Mouse (Mus musculus) hindbrain, embryonic 14.5 days (tissue): Measurements from ENCODE around the gene Ssbp3. TPM values are rescaled to one million over a fixed set of nuclear protein-coding genes. Genes with fewer than 3 reads are reported as not detected.

Source experiments
- ATAC-seq: fragments of 200-750 bp; cut with Nextera tagmentation; 2 replicates; pipeline ENCODE4 v1.8.0; 2017; ENCODE audit warnings: moderate number of reproducible peaks, mild to moderate bottlenecking, moderate TSS enrichment, moderate library complexity; ENCODE audit not compliant: low FRiP score
- DNase-seq: peaks from one replicate; pipeline ENCODE4 v3.0.0-alpha.2; 2015; ENCODE audit warnings: low spot score
- H3K27ac ChIP-seq: fragments of 300-500 bp; sonication (generic); 2 replicates; pipeline ENCODE4 v1.5.1; 2014; ENCODE audit warnings: mild to moderate bottlenecking, moderate library complexity
- H3K27me3 ChIP-seq: fragments of 300-500 bp; sonication (generic); 2 replicates; pipeline ENCODE4 v1.6.1; 2014; ENCODE audit warnings: mild to moderate bottlenecking, low read length, mixed read lengths; ENCODE audit not compliant: control insufficient read depth, insufficient read depth
- H3K36me3 ChIP-seq: fragments of 300-500 bp; sonication (generic); replicated peaks from 2 replicates; pipeline ENCODE4 v1.6.1; 2014; ENCODE audit not compliant: control insufficient read depth, insufficient read depth
- H3K4me1 ChIP-seq: fragments of 300-500 bp; sonication (generic); replicated peaks from 2 replicates; pipeline ENCODE4 v1.6.1; 2014; ENCODE audit warnings: antibody characterized with exemption, low read length, mixed read lengths; ENCODE audit not compliant: control insufficient read depth, insufficient read depth
- H3K4me2 ChIP-seq: fragments of 300-500 bp; sonication (generic); replicated peaks from 2 replicates; pipeline ENCODE4 v1.6.1; 2014; ENCODE audit warnings: mild to moderate bottlenecking, moderate library complexity
- H3K4me3 ChIP-seq: fragments of 300-500 bp; sonication (generic); replicated peaks from 2 replicates; pipeline ENCODE4 v1.5.1; 2014; ENCODE audit warnings: mild to moderate bottlenecking, low read length
- H3K9ac ChIP-seq: fragments of 300-500 bp; sonication (generic); 2 replicates; pipeline ENCODE4 v1.6.1; 2014
- H3K9me3 ChIP-seq: fragments of 300-500 bp; sonication (generic); 2 replicates; pipeline ENCODE4 v1.6.1; 2016; ENCODE audit warnings: low read length; ENCODE audit not compliant: control insufficient read depth
- WGBS: fragments of 180-500 bp; shearing (Covaris S2); extraction: QIAGEN DNeasy Blood & Tissue Kit; methylation state at CpG from one replicate; pipeline ENCODE4 v1.1.7; 2014; 5-methylcytosine and 5-hydroxymethylcytosine counted together
- polyA plus RNA-seq: library from polyadenylated mRNA; unstranded; fragments of >200 nt; fragmentation: Nextera tagmentation; extraction: Ambion mirVana; gene quantifications from 2 replicates; pipeline ENCODE4 v1.2.1, GENCODE M21; 2014

Ssbp3 gene
- polyA plus RNA-seq, 1 experiment from 2014 or later: 100 TPM

GRCm38 (mm10) chr4:107024899-107025298, 114.4 kb downstream of the Ssbp3 start:
- no peak for ATAC-seq
- 77% methylated on average over 7 of the region's 7 CpGs for WGBS
- H3K4me2 ChIP-seq: no peak overlapping the region

GRCm38 (mm10) chr4:107025369-107025768, 114.9 kb downstream of the Ssbp3 start:
- no peak overlapping the region for H3K4me3 ChIP-seq
- no peak overlapping the region for H3K9ac ChIP-seq
- peaks cover 20% of the 10 kb centered on the region for H3K4me1 ChIP-seq
- H3K4me2 ChIP-seq: no peak overlapping the region
- no peaks in the 10 kb centered on the region for H3K9me3 ChIP-seq
- DNase-seq: no peak
- no peak for ATAC-seq
- H3K27ac ChIP-seq: no peak overlapping the region
- WGBS: 65% methylated on average over 5 of the region's 5 CpGs
- H3K36me3 ChIP-seq: peaks cover 9% of the 10 kb centered on the region; the same call in 1 of the 2 replicates
- no peaks in the 10 kb centered on the region for H3K27me3 ChIP-seq

More at GRCm38 (mm10) chr4:107024899-107025298, 114.4 kb downstream of the Ssbp3 start:
- no peaks in the 10 kb centered on the region for H3K9me3 ChIP-seq
- H3K36me3 ChIP-seq: peaks cover 9% of the 10 kb centered on the region; the same call in 1 of the 2 replicates
- H3K27me3 ChIP-seq: no peaks in the 10 kb centered on the region
- no peak overlapping the region for H3K9ac ChIP-seq
- peaks cover 24% of the 10 kb centered on the region for H3K4me1 ChIP-seq
- no peak overlapping the region for H3K4me3 ChIP-seq
- no peak for DNase-seq
- no peak overlapping the region for H3K27ac ChIP-seq

- H3K27ac ChIP-seq: no peak overlapping the region
- no peaks in the 10 kb centered on the region for H3K27me3 ChIP-seq
- DNase-seq (no peak), ATAC-seq (no peak)
- 71% methylated on average over 8 of the region's 8 CpGs for WGBS
- H3K9me3 ChIP-seq: no peaks in the 10 kb centered on the region
- no peak overlapping the region for H3K4me3 ChIP-seq
- peaks cover 15% of the 10 kb centered on the region for H3K4me1 ChIP-seq
- no peak overlapping the region for H3K4me2 ChIP-seq
- no peak overlapping the region for H3K9ac ChIP-seq
- H3K36me3 ChIP-seq: peaks cover 19% of the 10 kb centered on the region
Observed at GRCm38 (mm10) chr4:107026451-107026850, 116.0 kb downstream of the Ssbp3 start.

- ATAC-seq: no peak
- peaks cover 87% of the 10 kb centered on the region for H3K36me3 ChIP-seq
- no peak overlapping the region for H3K9ac ChIP-seq
- no peaks in the 10 kb centered on the region for H3K27me3 ChIP-seq
- no peaks in the 10 kb centered on the region for H3K9me3 ChIP-seq
- WGBS: 93% methylated on average over 4 of the region's 4 CpGs
- no peak overlapping the region for H3K4me2 ChIP-seq
- DNase-seq: no peak
- peaks cover 6% of the 10 kb centered on the region; the same call in 1 of the 2 replicates for H3K4me1 ChIP-seq
- H3K27ac ChIP-seq: no peak overlapping the region
- H3K4me3 ChIP-seq: no peak overlapping the region
Observed at GRCm38 (mm10) chr4:107035689-107036088, 125.2 kb downstream of the Ssbp3 start.

GRCm38 (mm10) chr4:107036985-107037384, 126.5 kb downstream of the Ssbp3 start:
- no peak for DNase-seq
- peaks cover 6% of the 10 kb centered on the region; the same call in 1 of the 2 replicates for H3K4me1 ChIP-seq
- H3K27me3 ChIP-seq: no peaks in the 10 kb centered on the region
- no peak overlapping the region for H3K27ac ChIP-seq
- peaks cover 87% of the 10 kb centered on the region for H3K36me3 ChIP-seq
- no peaks in the 10 kb centered on the region for H3K9me3 ChIP-seq
- ATAC-seq: no peak
- H3K4me2 ChIP-seq: no peak overlapping the region
- 94% methylated on average over 2 of the region's 2 CpGs for WGBS
- H3K4me3 ChIP-seq: no peak overlapping the region
- H3K9ac ChIP-seq: no peak overlapping the region

GRCm38 (mm10) chr4:107038303-107038702, 127.8 kb downstream of the Ssbp3 start:
- Histone ChIP-seq H3K4me2 (no peak overlapping the region), H3K9ac (no peak overlapping the region), H3K27ac (no peak overlapping the region), H3K36me3 (peaks cover 86% of the 10 kb centered on the region), H3K27me3 (no peaks in the 10 kb centered on the region), H3K4me1 (peaks cover 6% of the 10 kb centered on the region; the same call in 1 of the 2 replicates), H3K9me3 (no peaks in the 10 kb centered on the region), H3K4me3 (no peak overlapping the region)
- WGBS: 87% methylated on average over 4 of the region's 4 CpGs
- ATAC-seq: no peak
- DNase-seq: no peak

- Histone ChIP-seq H3K4me3 (no peak overlapping the region), H3K9ac (0 out of 2 replicates have a peak overlapping the region, but pooled peaks have one; percentile 9), H3K27ac (peak overlapping the region; percentile 58), H3K36me3 (peaks cover 86% of the 10 kb centered on the region), H3K4me2 (no peak overlapping the region), H3K4me1 (peaks cover 6% of the 10 kb centered on the region; the same call in 1 of the 2 replicates), H3K9me3 (no peaks in the 10 kb centered on the region), H3K27me3 (no peaks in the 10 kb centered on the region)
- WGBS: 36% methylated on average over 8 of the region's 8 CpGs
- DNase-seq (no peak), ATAC-seq (peak; percentile 32; the same call in 1 of the 2 replicates)
Observed at GRCm38 (mm10) chr4:107039270-107039669, 128.8 kb downstream of the Ssbp3 start.

- Histone ChIP-seq H3K9me3 (no peaks in the 10 kb centered on the region), H3K27ac (no peak overlapping the region), H3K36me3 (peaks cover 96% of the 10 kb centered on the region), H3K4me1 (peaks cover 6% of the 10 kb centered on the region; the same call in 1 of the 2 replicates), H3K9ac (no peak overlapping the region), H3K4me3 (no peak overlapping the region), H3K4me2 (no peak overlapping the region), H3K27me3 (no peaks in the 10 kb centered on the region)
- 96% methylated on average over 6 of the region's 6 CpGs for WGBS
- no peak for ATAC-seq
- DNase-seq: no peak
Observed at GRCm38 (mm10) chr4:107042304-107042703, 131.8 kb downstream of the Ssbp3 start.

- Histone ChIP-seq H3K36me3 (peaks cover 91% of the 10 kb centered on the region), H3K4me3 (no peak overlapping the region), H3K4me1 (no peaks in the 10 kb centered on the region), H3K4me2 (no peak overlapping the region), H3K27ac (no peak overlapping the region), H3K9me3 (no peaks in the 10 kb centered on the region), H3K9ac (no peak overlapping the region), H3K27me3 (no peaks in the 10 kb centered on the region)
- no peak for DNase-seq
- 97% methylated on average over 13 of the region's 13 CpGs for WGBS
- ATAC-seq: no peak
Observed at GRCm38 (mm10) chr4:107045188-107045587, 134.7 kb downstream of the Ssbp3 start.

GRCm38 (mm10) chr4:107047806-107048205, 137.3 kb downstream of the Ssbp3 start:
- ATAC-seq (no peak), DNase-seq (no peak)
- 91% methylated on average over 5 of the region's 5 CpGs for WGBS
- Histone ChIP-seq H3K4me1 (no peaks in the 10 kb centered on the region), H3K9me3 (no peaks in the 10 kb centered on the region), H3K27ac (no peak overlapping the region), H3K4me3 (no peak overlapping the region), H3K36me3 (peaks cover 65% of the 10 kb centered on the region), H3K9ac (no peak overlapping the region), H3K4me2 (no peak overlapping the region), H3K27me3 (no peaks in the 10 kb centered on the region)
